Mouse (Mus musculus) megakaryocyte, embryonic 14.5 days (primary cell): Measurements from ENCODE around the gene Lbh.

Source experiments
- FLI1 ChIP-seq: IDR thresholded peaks from 2 replicates; pipeline ENCODE4 v1.6.1; 2012; ENCODE audit warnings: low read length, inconsistent platforms, mixed read lengths
- GATA1 ChIP-seq: IDR thresholded peaks from 3 replicates; pipeline ENCODE4 v1.6.1; 2012; ENCODE audit warnings: mixed read lengths, low read length, inconsistent platforms, borderline replicate concordance

DNA sequence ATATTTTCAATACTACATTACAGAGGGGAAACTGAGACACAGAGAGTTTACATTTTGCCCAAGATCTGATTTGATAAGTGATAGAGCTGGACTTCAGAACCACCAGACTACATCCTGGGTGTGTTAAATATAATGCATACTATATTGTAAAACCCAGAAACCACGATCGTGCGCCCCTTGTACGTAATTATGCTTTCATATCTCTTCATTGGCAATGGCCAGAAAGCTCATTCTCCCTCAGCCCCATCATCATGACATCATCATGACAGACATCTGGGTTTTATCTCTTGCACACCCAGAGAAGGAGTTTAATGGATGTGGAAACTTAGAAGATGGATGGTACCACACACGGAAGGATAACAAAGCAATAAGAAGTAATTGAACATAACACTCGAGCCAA is 17.1 kb upstream of the Lbh start:
- TF ChIP-seq FLI1 (no peak), GATA1 (no peak)
